Mouse (Mus musculus) urinary bladder, adult 18-20 months (tissue): ENCODE results near the gene 2410004P03Rik.

Experiments used
- DNase-seq, 2 experiments: peaks; one replicate each; pipeline ENCODE4 v3.0.0; 2022; ENCODE audit warnings: low spot score in 2 of 2, mixed read lengths in 2 of 2

The 2410004P03Rik gene

GRCm38 (mm10) chr12:17011100-17011870, at the start of gene 2410004P03Rik:
Gene 2410004P03Rik, minus strand, starts transcription at chr12:17011727.
- peak; percentile 59 to 65 for DNase-seq

- DNase-seq, result no peak
Observed at GRCm38 (mm10) chr12:17061183-17061722, 49.7 kb upstream of the 2410004P03Rik start.

GRCm38 (mm10) chr12:17058490-17058889, 47.0 kb upstream of the 2410004P03Rik start:
- DNase-seq, result no peak

- no peak for DNase-seq
Observed at GRCm38 (mm10) chr12:17057110-17057509, 45.6 kb upstream of the 2410004P03Rik start.

GRCm38 (mm10) chr12:17055766-17056165, 44.2 kb upstream of the 2410004P03Rik start:
- DNase-seq, result no peak

GRCm38 (mm10) chr12:17054691-17055090, 43.2 kb upstream of the 2410004P03Rik start:
- no peak for DNase-seq

- DNase-seq, result no peak
Observed at GRCm38 (mm10) chr12:17052673-17053072, 41.1 kb upstream of the 2410004P03Rik start.

GRCm38 (mm10) chr12:17051057-17051456, 39.5 kb upstream of the 2410004P03Rik start:
- DNase-seq, result no peak

GRCm38 (mm10) chr12:17049796-17050195, 38.3 kb upstream of the 2410004P03Rik start:
- DNase-seq, result no peak

- DNase-seq, result no peak
Observed at GRCm38 (mm10) chr12:17048979-17049612, 37.6 kb upstream of the 2410004P03Rik start.

GRCm38 (mm10) chr12:17043311-17043710, 31.8 kb upstream of the 2410004P03Rik start:
- DNase-seq, result no peak

- DNase-seq, result no peak
Observed at GRCm38 (mm10) chr12:17040567-17040966, 29.0 kb upstream of the 2410004P03Rik start.

GRCm38 (mm10) chr12:17039415-17039814, 27.9 kb upstream of the 2410004P03Rik start:
- no peak for DNase-seq

- no peak for DNase-seq
Observed at GRCm38 (mm10) chr12:17038246-17038645, 26.7 kb upstream of the 2410004P03Rik start.

- no peak for DNase-seq
Observed at GRCm38 (mm10) chr12:17037053-17037610, 25.6 kb upstream of the 2410004P03Rik start.

- DNase-seq, result no peak
Observed at GRCm38 (mm10) chr12:17036532-17036931, 25.0 kb upstream of the 2410004P03Rik start.

- no peak for DNase-seq
Observed at GRCm38 (mm10) chr12:17035128-17035527, 23.6 kb upstream of the 2410004P03Rik start.

- DNase-seq, result no peak
Observed at GRCm38 (mm10) chr12:17034671-17035070, 23.1 kb upstream of the 2410004P03Rik start.

- no peak for DNase-seq
Observed at GRCm38 (mm10) chr12:17033464-17033841, 21.9 kb upstream of the 2410004P03Rik start.

- peak; percentile 37 to 53 for DNase-seq
Observed at GRCm38 (mm10) chr12:17032694-17033463, 21.4 kb upstream of the 2410004P03Rik start.

GRCm38 (mm10) chr12:17024554-17025110, 13.1 kb upstream of the 2410004P03Rik start:
- no peak for DNase-seq
